Mouse (Mus musculus) cortical plate, adult 2 months (tissue): Measurements from ENCODE around the gene Palmd.

ENCODE experiments used
- CTCF ChIP-seq: fragments of 200-500 bp; IDR thresholded peaks from 2 replicates; pipeline ENCODE4 v1.5.1; 2011; ENCODE audit warnings: mild to moderate bottlenecking, control low read depth, low read length; ENCODE audit not compliant: insufficient read depth; ENCODE audit errors: extremely low read depth
- POLR2A ChIP-seq: fragments of 200-500 bp; IDR thresholded peaks from 2 replicates; pipeline ENCODE4 v1.6.1; 2011; ENCODE audit warnings: mild to moderate bottlenecking, low read length, control low read depth; ENCODE audit not compliant: insufficient read depth; ENCODE audit errors: extremely low read depth

DNA sequence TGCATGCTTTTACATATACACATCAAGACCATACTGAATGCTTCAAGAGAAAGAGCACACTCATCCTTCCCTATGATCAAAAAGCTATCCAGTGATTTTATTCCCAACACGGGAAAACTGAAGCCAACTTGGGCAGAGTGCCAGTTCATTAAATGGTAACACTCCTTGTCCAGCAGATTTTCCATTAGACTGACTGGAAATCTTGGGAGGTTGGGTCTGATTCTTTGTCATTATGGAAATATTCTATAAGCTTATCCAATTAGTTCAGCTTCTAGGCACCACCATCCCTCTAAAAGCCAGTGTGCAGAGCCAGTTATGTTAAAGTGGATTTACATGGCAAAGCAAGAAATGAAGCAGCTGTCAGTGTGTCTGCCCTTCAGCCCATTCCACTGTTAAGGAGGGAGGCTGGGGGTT lies 16.3 kb upstream of the Palmd start:
- TF ChIP-seq CTCF (no peak), POLR2A (no peak)
